Mouse (Mus musculus): Measurements from ENCODE around the gene Rab11fip4.

Gene Rab11fip4

GRCm38 (mm10) chr11:79713184-79713583, 122.2 kb downstream of the Rab11fip4 start:
- DNase-seq (ENCODE audit: low read depth, low spot score): no peak

GRCm38 (mm10) chr11:79713678-79714077, 122.7 kb downstream of the Rab11fip4 start:
- DNase-seq (ENCODE audit: low read depth, low spot score): no peak

GRCm38 (mm10) chr11:79714082-79714742, 123.2 kb downstream of the Rab11fip4 start:
- no peak for DNase-seq (ENCODE audit: low read depth, low spot score)

GRCm38 (mm10) chr11:79714743-79715110, 123.7 kb downstream of the Rab11fip4 start:
- DNase-seq (ENCODE audit: low read depth, low spot score): no peak

- DNase-seq (ENCODE audit: low read depth, low spot score): no peak
These were observed 124.3 kb downstream of the Rab11fip4 start for GRCm38 (mm10) chr11:79715316-79715715.

- no peak for DNase-seq (ENCODE audit: low read depth, low spot score)
These were observed 124.9 kb downstream of the Rab11fip4 start for GRCm38 (mm10) chr11:79715733-79716452.

- no peak for DNase-seq (ENCODE audit: low read depth, low spot score)
These were observed 125.4 kb downstream of the Rab11fip4 start for GRCm38 (mm10) chr11:79716453-79716749.

GRCm38 (mm10) chr11:79717271-79717670, 126.3 kb downstream of the Rab11fip4 start:
- DNase-seq (ENCODE audit: low read depth, low spot score): no peak

- no peak for DNase-seq (ENCODE audit: low read depth, low spot score)
These were observed 126.8 kb downstream of the Rab11fip4 start for GRCm38 (mm10) chr11:79717801-79718200.

- DNase-seq (ENCODE audit: low read depth, low spot score): no peak
These were observed 127.2 kb downstream of the Rab11fip4 start for GRCm38 (mm10) chr11:79718202-79718601.

- DNase-seq (ENCODE audit: low read depth, low spot score): no peak
These were observed 127.9 kb downstream of the Rab11fip4 start for GRCm38 (mm10) chr11:79718829-79719346.

GRCm38 (mm10) chr11:79720737-79721136, 129.7 kb downstream of the Rab11fip4 start:
- no peak for DNase-seq (ENCODE audit: low read depth, low spot score)

GRCm38 (mm10) chr11:79722811-79723210, 131.8 kb downstream of the Rab11fip4 start:
- DNase-seq (ENCODE audit: low read depth, low spot score): no peak

- no peak for DNase-seq (ENCODE audit: low read depth, low spot score)
These were observed 134.0 kb downstream of the Rab11fip4 start for GRCm38 (mm10) chr11:79725005-79725404.

GRCm38 (mm10) chr11:79729231-79730047, 138.4 kb downstream of the Rab11fip4 start:
- DNase-seq (ENCODE audit: low read depth, low spot score): no peak

GRCm38 (mm10) chr11:79730462-79730861, 139.4 kb downstream of the Rab11fip4 start:
- no peak for DNase-seq (ENCODE audit: low read depth, low spot score)

GRCm38 (mm10) chr11:79731476-79731875, 140.5 kb downstream of the Rab11fip4 start:
- DNase-seq (ENCODE audit: low read depth, low spot score): no peak

GRCm38 (mm10) chr11:79733013-79733412, 142.0 kb downstream of the Rab11fip4 start:
- DNase-seq (ENCODE audit: low read depth, low spot score): no peak

GRCm38 (mm10) chr11:79736232-79737006, 145.4 kb downstream of the Rab11fip4 start:
- no peak for DNase-seq (ENCODE audit: low read depth, low spot score)

- DNase-seq (ENCODE audit: low read depth, low spot score): no peak
These were observed 146.2 kb downstream of the Rab11fip4 start for GRCm38 (mm10) chr11:79737126-79737697.

GRCm38 (mm10) chr11:79737865-79738502, 147.0 kb downstream of the Rab11fip4 start:
- no peak for DNase-seq (ENCODE audit: low read depth, low spot score)

Measured in forelimb bud, embryonic 11.5 days (tissue).